Mouse (Mus musculus): ENCODE data around the gene Themis3.

DNA sequence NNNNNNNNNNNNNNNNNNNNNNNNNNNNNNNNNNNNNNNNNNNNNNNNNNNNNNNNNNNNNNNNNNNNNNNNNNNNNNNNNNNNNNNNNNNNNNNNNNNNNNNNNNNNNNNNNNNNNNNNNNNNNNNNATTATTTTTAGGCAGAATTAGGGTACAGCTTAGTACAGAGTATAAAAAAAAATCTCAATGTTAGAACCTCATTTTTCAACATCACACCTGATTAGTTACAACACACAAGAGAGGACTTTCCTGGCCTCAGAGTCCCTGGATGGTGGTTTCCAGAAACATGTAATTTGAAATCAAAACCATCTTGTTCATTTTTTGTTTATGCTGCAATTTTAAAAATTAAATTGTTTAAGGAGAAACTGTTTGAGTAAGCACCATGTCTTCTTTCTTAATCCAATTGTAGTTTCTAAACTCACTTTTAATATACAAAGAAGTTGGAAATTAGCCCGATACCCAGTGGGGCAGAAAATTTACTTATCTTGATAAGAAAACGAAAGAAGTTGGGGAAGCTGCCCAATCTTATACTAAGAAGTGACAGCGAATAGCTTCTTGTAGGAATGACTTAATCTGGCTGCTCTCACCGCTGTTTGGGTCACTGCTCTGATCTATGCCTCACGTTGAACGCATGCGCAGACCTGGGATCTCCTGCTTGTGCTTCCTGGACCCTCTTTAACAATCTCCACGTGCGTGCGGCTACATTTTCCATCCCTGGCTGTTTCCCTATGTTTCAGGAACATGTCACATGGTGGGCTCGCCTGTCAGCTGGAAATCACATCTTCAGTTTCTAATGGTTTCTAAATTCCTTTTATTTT lies 22.4 kb downstream of the Themis3 start:
- no peak for TF ChIP-seq CTCF (IDR thresholded peaks at IDR 0.05)
- no peak for TF ChIP-seq EP300 (IDR thresholded peaks at IDR 0.05)
